Mouse (Mus musculus) left cerebral cortex, postnatal 10 days (tissue): ENCODE measurements at regions not wholly inside any gene's neighbourhood (a gene's known extent, or its start where the extent isn't known, plus 50 kb on each side); places are given as distances from the start of the nearest gene placed in this dataset.

Experiments used
- DNase-seq, 2 experiments: peaks; one replicate each; pipeline ENCODE4 v3.0.0; 2021 to 2022; ENCODE audit warnings: low spot score in 2 of 2, mixed read lengths in 1 of 2; ENCODE audit errors: extremely low spot score in 1 of 2
- intact Hi-C: fragments of 180-260 bp; cut with DNase I; formaldehyde crosslinking; loops from one replicate; pipeline ENCODE4 v1.15.1; 2025

DNA sequence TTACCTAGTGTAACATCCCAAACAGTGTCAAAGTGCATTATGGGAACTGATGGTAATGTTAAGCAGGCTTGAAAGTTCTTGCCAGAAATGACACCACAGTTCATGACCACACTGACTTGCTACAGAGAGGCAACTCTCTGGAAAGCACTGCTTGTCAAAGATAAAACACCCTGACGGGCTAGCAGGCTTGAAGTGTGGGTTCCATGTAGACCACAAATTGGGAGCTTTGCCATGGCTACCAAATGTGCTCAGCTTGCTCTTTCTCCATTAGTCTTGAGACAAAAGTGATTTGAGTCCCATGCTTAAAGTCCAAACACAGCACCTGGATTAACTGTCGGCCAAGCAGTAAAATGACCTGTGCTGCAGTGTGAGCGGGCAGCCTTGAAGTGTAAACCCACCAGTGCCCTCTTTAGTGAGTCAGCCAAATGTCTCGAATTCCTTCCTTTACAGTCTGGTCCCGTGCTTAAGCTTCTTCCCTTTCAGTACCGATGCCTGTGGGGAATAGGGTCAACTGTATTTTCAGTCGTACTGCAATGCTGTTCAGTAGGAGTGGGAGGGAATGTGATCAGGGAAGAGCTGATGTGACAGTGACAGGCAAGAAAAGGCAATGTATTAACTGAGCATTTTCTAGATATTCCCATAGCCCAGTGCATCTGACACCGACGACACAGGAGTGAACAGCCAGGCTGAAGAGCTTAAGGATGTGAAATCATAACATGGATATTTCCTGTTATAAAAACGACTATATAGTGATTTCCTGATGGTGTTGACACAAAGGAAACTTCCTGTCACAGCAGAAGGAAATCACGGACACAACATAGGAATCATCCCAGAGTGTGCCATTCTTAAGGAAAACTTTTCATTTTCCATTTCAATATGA, 600.4 kb upstream of the Nr5a2 start:
- DNase-seq = no peak
- intact Hi-C loops = no loop called here

- intact Hi-C loops = no loop called here
- DNase-seq = no peak
These were observed 589.4 kb upstream of the Nr5a2 start for GRCm38 (mm10) chr1:137549659-137550058.

- peak in 1 of 2 experiments; percentile 58 for DNase-seq
- intact Hi-C loops = no loop called here
These were observed 585.4 kb upstream of the Nr5a2 start for GRCm38 (mm10) chr1:137545666-137546065.

- no peak for DNase-seq
- intact Hi-C loops = loop anchor here (5.0 kb wide), 1 partner anchor 67 kb away; no protein-coding TSS in a partner anchor
These were observed 583.6 kb upstream of the Nr5a2 start for GRCm38 (mm10) chr1:137543828-137544227.

GRCm38 (mm10) chr1:137541453-137541852, 581.2 kb upstream of the Nr5a2 start:
- intact Hi-C loops = loop anchor here (5.0 kb wide), 1 partner anchor 64 kb away; no protein-coding TSS in a partner anchor
- DNase-seq = no peak

- intact Hi-C loops = loop anchor here (5.0 kb wide), 1 partner anchor 62 kb away; no protein-coding TSS in a partner anchor
These were observed 579.3 kb upstream of the Nr5a2 start for GRCm38 (mm10) chr1:137539424-137540116.

GRCm38 (mm10) chr1:137514750-137515149, 554.5 kb upstream of the Nr5a2 start:
- no peak for DNase-seq
- intact Hi-C loops = no loop called here

More at GRCm38 (mm10) chr1:137539424-137540116, 579.3 kb upstream of the Nr5a2 start:
- DNase-seq = no peak

DNA sequence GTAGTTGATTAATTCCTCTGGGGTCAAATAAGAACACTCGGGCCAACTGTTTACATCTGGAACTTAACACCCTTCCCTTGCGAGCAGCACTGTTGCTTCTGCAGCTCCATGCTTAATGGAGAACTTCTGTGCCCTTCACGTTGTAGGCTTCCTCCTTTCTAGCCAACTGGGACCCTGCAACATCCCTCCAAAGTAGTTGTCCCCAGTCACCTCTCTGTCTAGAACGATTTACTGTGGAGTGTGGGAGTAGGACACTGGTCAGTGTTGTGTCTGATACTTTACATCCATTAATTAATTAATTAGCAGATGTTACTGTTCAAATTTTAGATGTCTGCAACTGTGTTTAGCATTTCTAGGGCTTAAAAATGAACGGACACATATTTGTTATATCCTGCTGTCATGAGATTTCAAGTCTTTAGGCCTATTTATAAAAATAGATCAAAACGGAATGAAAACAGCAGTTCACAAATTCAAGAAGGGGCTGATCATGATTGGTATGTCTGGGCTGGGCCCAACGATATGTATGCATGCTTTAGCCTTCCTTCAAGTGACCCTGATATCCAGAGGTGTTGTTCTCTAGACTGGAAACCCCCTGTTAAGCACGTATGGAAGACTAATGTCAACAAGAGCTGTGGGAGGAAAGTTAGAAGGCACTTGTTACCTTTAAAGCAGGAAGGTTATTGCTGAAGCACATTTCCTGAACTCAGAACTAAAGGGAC, 543.6 kb upstream of the Nr5a2 start:
- no peak for DNase-seq
- intact Hi-C loops = no loop called here

GRCm38 (mm10) chr1:137488226-137488625, 528.0 kb upstream of the Nr5a2 start:
- intact Hi-C loops = no loop called here
- no peak for DNase-seq

GRCm38 (mm10) chr1:137478459-137478858, 518.2 kb upstream of the Nr5a2 start:
- intact Hi-C loops = loop anchor here (5.0 kb wide), 1 partner anchor 64 kb away; no protein-coding TSS in a partner anchor
- DNase-seq = no peak

GRCm38 (mm10) chr1:137477239-137477638, 517.0 kb upstream of the Nr5a2 start:
- DNase-seq = no peak
- intact Hi-C loops = loop anchor here (5.0 kb wide), 1 partner anchor 65 kb away; no protein-coding TSS in a partner anchor

GRCm38 (mm10) chr1:137474858-137475257, 514.6 kb upstream of the Nr5a2 start:
- intact Hi-C loops = loop anchor here (5.0 kb wide), 1 partner anchor 67 kb away; no protein-coding TSS in a partner anchor
- no peak for DNase-seq

DNA sequence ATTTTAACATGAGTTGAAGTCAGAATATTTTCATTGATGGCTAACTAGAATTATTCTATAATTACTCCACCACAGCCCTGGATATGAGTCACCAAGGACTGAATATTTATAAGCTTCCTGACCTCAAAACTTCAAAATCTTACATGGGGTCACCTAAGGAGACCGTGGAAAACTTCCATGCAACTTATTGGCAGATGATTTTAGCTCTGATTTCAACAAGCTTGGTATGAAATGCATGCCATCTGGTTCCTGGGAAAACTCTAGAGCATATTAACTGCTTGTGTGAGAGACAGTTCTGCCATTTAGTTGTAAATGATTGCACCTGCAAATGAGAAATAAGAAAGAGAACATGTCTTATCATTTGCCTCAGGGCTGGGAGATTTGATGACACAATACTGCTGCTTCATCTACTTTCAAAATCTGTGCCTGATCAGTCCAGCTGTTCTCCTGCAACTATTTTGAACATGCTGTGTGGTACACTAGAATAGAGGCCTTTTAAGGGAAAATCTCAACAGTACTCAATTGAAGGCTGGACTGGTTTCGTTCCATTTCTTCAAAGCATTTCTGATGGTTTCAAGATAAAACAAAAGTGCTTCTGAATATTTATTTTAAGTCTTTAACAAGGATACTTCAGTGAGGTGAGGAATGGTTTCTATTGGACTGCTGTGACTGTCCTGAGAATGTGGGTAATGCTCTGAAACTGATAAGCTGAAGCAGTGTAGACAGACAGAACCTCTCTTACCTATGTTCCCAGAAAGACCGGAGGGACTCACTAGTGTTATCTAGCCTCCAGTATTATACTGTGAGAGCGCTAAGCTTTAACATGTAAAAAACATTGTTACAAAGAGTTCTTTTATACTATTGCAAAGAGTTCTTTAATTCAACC, 513.8 kb upstream of the Nr5a2 start:
- DNase-seq = peak in 1 of 2 experiments; percentile 65
- intact Hi-C loops = no loop called here

- DNase-seq = no peak
- intact Hi-C loops = no loop called here
These were observed 504.7 kb upstream of the Nr5a2 start for GRCm38 (mm10) chr1:137464971-137465370.

DNA sequence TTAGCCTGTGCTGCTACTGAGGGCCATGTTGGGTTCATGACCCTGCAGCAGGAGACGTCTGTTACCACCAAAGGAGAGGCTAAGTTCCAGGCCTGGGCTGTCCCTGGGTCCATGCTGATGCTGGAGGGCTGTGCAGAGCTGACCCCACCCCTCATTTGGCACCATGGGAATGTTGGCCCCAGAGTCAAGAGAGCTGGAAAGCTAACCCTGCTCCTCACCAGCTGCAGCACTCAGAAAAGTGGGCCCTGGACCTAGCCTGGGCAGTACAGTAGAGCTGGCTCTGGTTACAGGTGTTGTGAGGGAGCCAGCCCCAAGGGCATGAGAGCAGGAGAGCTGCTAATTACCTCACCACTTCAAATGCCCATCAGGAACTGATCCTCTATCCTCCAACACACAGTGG, 500.9 kb upstream of the Nr5a2 start:
- DNase-seq = no peak
- intact Hi-C loops = no loop called here

- DNase-seq = no peak
- intact Hi-C loops = no loop called here
These were observed 493.4 kb upstream of the Nr5a2 start for GRCm38 (mm10) chr1:137453446-137454208.

GRCm38 (mm10) chr1:137452749-137453148, 492.5 kb upstream of the Nr5a2 start:
- intact Hi-C loops = no loop called here
- DNase-seq = no peak
